Mouse (Mus musculus) MEL (cell line): ENCODE results near the gene Wars. TPM values are rescaled to one million over a fixed set of nuclear protein-coding genes. Genes with fewer than 3 reads are reported as not detected.
A peak's percentile ranks its signal among the peaks of the same experiment; 100 is the strongest.

ENCODE experiments used
- DNase-seq: peaks from one replicate; pipeline ENCODE4 v3.0.0; 2011; ENCODE audit warnings: low read depth, low spot score
- H3K27ac ChIP-seq: 2 replicates; pipeline ENCODE4 v1.5.1; 2012; ENCODE audit warnings: low read depth, mild to moderate bottlenecking, control low read depth, low read length, moderate library complexity; ENCODE audit not compliant: control insufficient read depth
- H3K27me3 ChIP-seq, 2 experiments: fragments of 150-350 bp in 1 of 2; sonication (generic) in 1 of 2; 2 replicates each; pipeline ENCODE4 v1.6.1; 2012; ENCODE audit warnings: low read length in 2 of 2, mild to moderate bottlenecking in 2 of 2, improper control_type of control experiment in 1 of 2, moderate library complexity in 1 of 2; ENCODE audit not compliant: insufficient read depth in 2 of 2, control insufficient read depth in 1 of 2
- H3K36me3 ChIP-seq, 2 experiments: 2 replicates each; pipeline ENCODE4 v1.6.1; 2012 to 2014; ENCODE audit warnings: low read length in 2 of 2, improper control_type of control experiment in 1 of 2, inconsistent platforms in 1 of 2, mild to moderate bottlenecking in 1 of 2; ENCODE audit not compliant: insufficient read depth in 2 of 2, control insufficient read depth in 1 of 2
- H3K4me1 ChIP-seq, 2 experiments: fragments of 150-350 bp in 1 of 2; sonication (generic) in 1 of 2; 2 replicates each; pipeline ENCODE4 v1.6.1; 2012; ENCODE audit warnings: low read length in 2 of 2, improper control_type of control experiment in 1 of 2, mild to moderate bottlenecking in 1 of 2; ENCODE audit not compliant: insufficient read depth in 2 of 2, control insufficient read depth in 1 of 2
- H3K4me3 ChIP-seq, 2 experiments: fragments of 150-350 bp in 1 of 2; sonication (generic) in 1 of 2; 2 replicates each; pipeline ENCODE4 v1.5.1; 2012; ENCODE audit warnings: low read depth in 2 of 2, low read length in 2 of 2, mild to moderate bottlenecking in 2 of 2, moderate library complexity in 2 of 2, control low read depth in 1 of 2, improper control_type of control experiment in 1 of 2; ENCODE audit not compliant: control insufficient read depth in 1 of 2, insufficient read depth in 1 of 2
- H3K79me2 ChIP-seq: 2 replicates; pipeline ENCODE4 v1.6.1; 2012; ENCODE audit warnings: mild to moderate bottlenecking, low read length, moderate library complexity; ENCODE audit not compliant: control insufficient read depth, poor library complexity, insufficient read depth
- H3K9ac ChIP-seq: 2 replicates; pipeline ENCODE4 v1.6.1; 2012; ENCODE audit warnings: low read depth, mild to moderate bottlenecking, control low read depth, low read length, moderate library complexity; ENCODE audit not compliant: control insufficient read depth, poor library complexity, severe bottlenecking
- H3K9me3 ChIP-seq: fragments of 150-350 bp; sonication (generic); replicated peaks from 2 replicates; pipeline ENCODE4 v1.6.1; 2012; ENCODE audit warnings: mild to moderate bottlenecking, low read length, improper control_type of control experiment, moderate library complexity; ENCODE audit not compliant: insufficient read depth
- BHLHE40 ChIP-seq: IDR thresholded peaks from 2 replicates; pipeline ENCODE4 v1.6.1; 2012; ENCODE audit warnings: low read depth, mild to moderate bottlenecking, inconsistent platforms, low read length, improper control_type of control experiment, borderline replicate concordance
- CHD2 ChIP-seq: IDR thresholded peaks from 2 replicates; pipeline ENCODE4 v1.6.1; 2011; ENCODE audit warnings: low read length, improper control_type of control experiment
- CTCF ChIP-seq, 3 experiments: IDR thresholded peaks in 2 of 3; conservative IDR thresholded peaks in 1 of 3; 2 replicates each; pipeline ENCODE4 v1.5.1; 2011 to 2012; ENCODE audit warnings: low read length in 3 of 3, low read depth in 2 of 3, mild to moderate bottlenecking in 2 of 3, improper control_type of control experiment in 1 of 3, inconsistent platforms in 1 of 3, mixed read lengths in 1 of 3, moderate library complexity in 1 of 3; ENCODE audit not compliant: control insufficient read depth in 1 of 3, insufficient read depth in 1 of 3, poor library complexity in 1 of 3, severe bottlenecking in 1 of 3
- E2F4 ChIP-seq: IDR thresholded peaks from 2 replicates; pipeline ENCODE4 v1.6.1; 2011; ENCODE audit warnings: low read depth, low read length, improper control_type of control experiment, borderline replicate concordance
- ELF1 ChIP-seq: IDR thresholded peaks from 2 replicates; pipeline ENCODE4 v1.6.1; 2014; ENCODE audit warnings: low read depth, mild to moderate bottlenecking, inconsistent platforms, low read length, improper control_type of control experiment, moderate library complexity
- EP300 ChIP-seq, 2 experiments: IDR thresholded peaks; 2 replicates each; pipeline ENCODE4 v1.6.1; 2011; ENCODE audit warnings: improper control_type of control experiment in 2 of 2, low read length in 2 of 2, low read depth in 1 of 2, mild to moderate bottlenecking in 1 of 2
- ETS1 ChIP-seq: IDR thresholded peaks from 2 replicates; pipeline ENCODE4 v1.6.1; 2012; ENCODE audit warnings: low read depth, mild to moderate bottlenecking, inconsistent platforms, low read length, improper control_type of control experiment, moderate library complexity
- HCFC1 ChIP-seq: IDR thresholded peaks from 2 replicates; pipeline ENCODE4 v1.6.1; 2012; ENCODE audit warnings: low read depth, mild to moderate bottlenecking, inconsistent platforms, low read length, improper control_type of control experiment, moderate library complexity
- KAT2A ChIP-seq: conservative IDR thresholded peaks from 2 replicates; pipeline ENCODE4 v1.6.1; 2012; ENCODE audit warnings: low read depth, low read length, improper control_type of control experiment, inconsistent platforms
- MAX ChIP-seq: IDR thresholded peaks from 2 replicates; pipeline ENCODE4 v1.6.1; 2011; ENCODE audit warnings: low read length, improper control_type of control experiment
- MAZ ChIP-seq: IDR thresholded peaks from 2 replicates; pipeline ENCODE4 v1.6.1; 2012; ENCODE audit warnings: low read depth, mild to moderate bottlenecking, inconsistent platforms, low read length, improper control_type of control experiment
- MEF2A ChIP-seq: IDR thresholded peaks from 2 replicates; pipeline ENCODE4 v1.6.1; 2014; ENCODE audit warnings: low read depth, mild to moderate bottlenecking, inconsistent platforms, low read length, improper control_type of control experiment; ENCODE audit not compliant: poor library complexity, insufficient replicate concordance, severe bottlenecking; ENCODE audit errors: extremely low read depth
- MXI1 ChIP-seq: IDR thresholded peaks from 2 replicates; pipeline ENCODE4 v1.6.1; 2011; ENCODE audit warnings: mild to moderate bottlenecking, low read depth, low read length, improper control_type of control experiment
- MYC ChIP-seq: IDR thresholded peaks from 2 replicates; pipeline ENCODE4 v1.6.1; 2011; ENCODE audit warnings: low read depth, mild to moderate bottlenecking, low read length, improper control_type of control experiment, moderate library complexity
- NELFE ChIP-seq: IDR thresholded peaks from 2 replicates; pipeline ENCODE4 v1.6.1; 2011; ENCODE audit warnings: low read depth, low read length, improper control_type of control experiment
- NRF1 ChIP-seq: IDR thresholded peaks from 2 replicates; pipeline ENCODE4 v1.6.1; 2014; ENCODE audit warnings: low read depth, mild to moderate bottlenecking, inconsistent platforms, low read length, improper control_type of control experiment, moderate library complexity; ENCODE audit not compliant: poor library complexity, insufficient read depth, severe bottlenecking
- POLR2A ChIP-seq, 2 experiments: IDR thresholded peaks; 2 replicates each; pipeline ENCODE4 v1.6.1; 2011 to 2012; ENCODE audit warnings: low read length in 2 of 2, mild to moderate bottlenecking in 2 of 2, control low read depth in 1 of 2, improper control_type of control experiment in 1 of 2, low read depth in 1 of 2, moderate library complexity in 1 of 2; ENCODE audit not compliant: control insufficient read depth in 1 of 2, insufficient read depth in 1 of 2, poor library complexity in 1 of 2
- POLR2AphosphoS2 ChIP-seq: IDR thresholded peaks from 2 replicates; pipeline ENCODE4 v1.6.1; 2011; ENCODE audit warnings: low read length, improper control_type of control experiment
- RCOR1 ChIP-seq: IDR thresholded peaks from 2 replicates; pipeline ENCODE4 v1.6.1; 2012; ENCODE audit warnings: low read depth, mild to moderate bottlenecking, inconsistent platforms, low read length, improper control_type of control experiment
- SIN3A ChIP-seq: IDR thresholded peaks from 2 replicates; pipeline ENCODE4 v1.6.1; 2012; ENCODE audit warnings: low read length, improper control_type of control experiment, inconsistent platforms
- SMC3 ChIP-seq: IDR thresholded peaks from 2 replicates; pipeline ENCODE4 v1.6.1; 2011; ENCODE audit warnings: low read depth, low read length, improper control_type of control experiment
- TBP ChIP-seq: IDR thresholded peaks from 2 replicates; pipeline ENCODE4 v1.8.0; 2011; ENCODE audit warnings: low read depth, low read length, improper control_type of control experiment
- TCF12 ChIP-seq: IDR thresholded peaks from 2 replicates; pipeline ENCODE4 v1.6.1; 2014; ENCODE audit warnings: low read depth, mild to moderate bottlenecking, inconsistent platforms, low read length, improper control_type of control experiment, moderate library complexity
- USF1 ChIP-seq: IDR thresholded peaks from 2 replicates; pipeline ENCODE4 v1.6.1; 2014; ENCODE audit warnings: low read depth, mild to moderate bottlenecking, inconsistent platforms, low read length, improper control_type of control experiment, moderate library complexity
- ZC3H11A ChIP-seq: IDR thresholded peaks from 2 replicates; pipeline ENCODE4 v1.6.1; 2012; ENCODE audit warnings: low read depth, mild to moderate bottlenecking, inconsistent platforms, low read length, improper control_type of control experiment
- ZKSCAN1 ChIP-seq: IDR thresholded peaks from 2 replicates; pipeline ENCODE4 v1.6.1; 2012; ENCODE audit warnings: low read depth, mild to moderate bottlenecking, inconsistent platforms, low read length, improper control_type of control experiment, moderate library complexity
- ZMIZ1 ChIP-seq: IDR thresholded peaks from 2 replicates; pipeline ENCODE4 v1.6.1; 2012; ENCODE audit warnings: low read depth, mild to moderate bottlenecking, inconsistent platforms, low read length, improper control_type of control experiment, moderate library complexity
- ZNF384 ChIP-seq: IDR thresholded peaks from 2 replicates; pipeline ENCODE4 v1.6.1; 2012; ENCODE audit warnings: low read depth, mild to moderate bottlenecking, inconsistent platforms, low read length, improper control_type of control experiment
- polyA plus RNA-seq, 2 experiments: library from polyadenylated mRNA; stranded (reverse) in 1 of 2; unstranded in 1 of 2; fragments of >175 nt in 1 of 2; fragments of >200 nt in 1 of 2; gene quantifications; 2 replicates each; pipeline versions ENCODE4 v1.2.1 to v1.2.4; 2012; ENCODE audit warnings: low replicate concordance in 2 of 2, low read depth in 1 of 2; ENCODE audit not compliant: insufficient read length in 2 of 2, insufficient read depth in 1 of 2, missing spikeins in 1 of 2
- total RNA-seq: library from RNA; depleted of rRNA; stranded (reverse); fragments of 300-350 nt; gene quantifications from 2 replicates; pipeline ENCODE4 v1.2.3, GENCODE M21; 2012; rRNA removed

The Wars gene
- 82.5 and 85.7 TPM in 2 replicates for total RNA-seq
- polyA plus RNA-seq = 100 to 1,000 TPM in 1 of 2 experiments, 10 to 100 TPM in 1; 98.4 to 836 TPM

DNA sequence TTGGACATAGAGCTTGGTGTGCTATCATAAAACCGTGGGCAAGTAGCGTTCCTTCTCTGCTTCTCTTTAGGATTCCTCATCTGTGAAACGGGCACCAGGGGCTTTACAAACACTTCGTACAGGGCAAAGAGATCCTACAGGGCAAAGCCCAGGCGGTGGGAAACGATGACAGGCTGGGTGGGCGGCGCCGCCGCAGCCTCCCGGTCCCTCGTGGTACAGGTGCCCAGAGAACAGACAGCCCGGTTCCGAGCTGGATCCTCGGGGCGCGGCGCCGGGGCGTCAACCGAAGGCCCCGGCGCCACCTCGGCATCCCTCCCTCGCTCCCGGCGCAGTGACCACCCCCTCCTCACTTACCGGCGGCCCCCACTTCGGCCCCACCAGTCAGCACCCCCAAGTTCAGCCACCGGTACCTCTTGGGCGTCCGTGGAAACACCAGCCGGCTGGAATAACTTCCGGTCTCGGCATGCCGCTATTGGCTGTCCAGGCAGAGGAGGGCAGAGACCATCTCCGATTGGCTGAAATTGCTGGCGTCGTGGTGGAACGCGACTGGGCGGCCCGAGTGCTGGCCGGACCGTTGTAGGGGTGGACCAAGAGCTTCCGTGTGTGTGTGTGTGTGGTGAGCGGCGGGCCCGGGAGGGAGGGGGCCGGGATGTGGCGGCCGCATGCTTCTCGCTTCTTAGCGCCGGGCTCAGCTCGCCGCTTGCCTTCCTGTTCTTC lies at the start of gene Wars:
TSS of gene Wars (minus strand) at position 460 of the 717 bp plus-strand sequence.
- TF ChIP-seq KAT2A (peak; percentile 76; the same call in 1 of the 2 replicates), CTCF (IDR thresholded peaks at IDR 0.05 in 2 of 3, conservative IDR thresholded peaks at IDR 0.05 in 1 of 3; ENCODE audit: control insufficient read depth in 1 of 3, insufficient read depth in 1 of 3, low read depth in 2 of 3, low read length in 3 of 3, poor library complexity in 1 of 3, severe bottlenecking in 1 of 3) (no peak), TBP (peak; percentile 61), RCOR1 (0 out of 2 replicates have a peak, but pooled peaks have one; percentile 25), CHD2 (no peak), ELF1 (peak; percentile 88), MXI1 (peak; percentile 94), ZMIZ1 (peak; percentile 92), TCF12 (peak; percentile 76), ZKSCAN1 (no peak), ETS1 (peak; percentile 45; the same call in 1 of the 2 replicates), POLR2A (IDR thresholded peaks at IDR 0.05; ENCODE audit: control insufficient read depth in 1 of 2, insufficient read depth in 1 of 2, low read depth in 1 of 2, low read length in 2 of 2, poor library complexity in 1 of 2) (peak; percentile 84 to 91), MEF2A (peak; percentile 61; the same call in 1 of the 2 replicates), ZNF384 (0 out of 2 replicates have a peak, but pooled peaks have one; percentile 39), USF1 (peak; percentile 35; the same call in 1 of the 2 replicates), BHLHE40 (no peak), ZC3H11A (no peak), SMC3 (no peak), MAX (peak; percentile 75), MAZ (peak; percentile 98), NELFE (peak; percentile 87), EP300 (IDR thresholded peaks at IDR 0.05; ENCODE audit: low read depth in 1 of 2, low read length in 2 of 2) (no peak), MYC (peak; percentile 86; the same call in 1 of the 2 replicates), HCFC1 (peak; percentile 92), E2F4 (no peak), SIN3A (peak; percentile 95), NRF1 (0 out of 2 replicates have a peak, but pooled peaks have one; percentile 27), POLR2AphosphoS2 (peak; percentile 92)
- TF ChIP-seq, all 39 proteins: peak for 20
- H3K4me1 ChIP-seq = peaks cover 6 to 19% of the 10 kb centered on the region in 2 experiments; a peak in 3 of 4 replicates
- peak within 1 kb of the TSS; percentile 85 to 91 for H3K4me3 ChIP-seq
- DNase-seq = peak; percentile 98
- peak within 1 kb of the TSS; percentile 89 for H3K9ac ChIP-seq
- H3K27me3 ChIP-seq = no peaks in the 10 kb centered on the region
- H3K79me2 ChIP-seq = peaks cover 29% of the 10 kb centered on the region
- H3K27ac ChIP-seq = peak within 1 kb of the TSS; percentile 91
- peaks cover 4 to 22% of the 10 kb centered on the region in 2 experiments; a peak in 3 of 4 replicates for H3K36me3 ChIP-seq
- no peaks in the 10 kb centered on the region for H3K9me3 ChIP-seq
